Mouse (Mus musculus) kidney, postnatal 14 days (tissue): ENCODE measurements at regions not wholly inside any gene's neighbourhood (a gene's known extent, or its start where the extent isn't known, plus 50 kb on each side); places are given as distances from the start of the nearest gene placed in this dataset.
A peak's percentile ranks its signal among the peaks of the same experiment; 100 is the strongest.

Source experiments
- DNase-seq: peaks from one replicate; pipeline ENCODE4 v3.0.0; 2022; ENCODE audit warnings: mixed read lengths

DNA sequence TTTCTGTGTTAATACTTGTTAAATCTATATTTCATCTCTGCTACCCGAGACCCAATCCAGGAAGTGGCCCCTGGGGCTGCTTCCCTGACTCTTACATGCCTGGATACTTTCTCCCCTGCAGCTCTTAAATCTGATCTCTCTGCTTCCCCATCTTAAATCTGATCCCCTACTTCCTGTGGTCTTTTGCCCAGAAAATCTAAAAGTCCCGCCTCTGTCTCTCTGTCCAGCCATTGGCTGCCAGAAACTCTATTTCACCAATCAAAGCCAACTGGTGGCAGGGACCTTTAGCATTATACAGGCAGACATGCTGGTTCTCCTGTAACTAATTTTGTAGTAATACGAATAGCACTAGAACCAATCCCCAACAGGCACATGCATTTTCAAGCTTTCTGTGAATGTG lies 59.0 kb upstream of the Ccdc91 start:
- DNase-seq, result no peak

DNA sequence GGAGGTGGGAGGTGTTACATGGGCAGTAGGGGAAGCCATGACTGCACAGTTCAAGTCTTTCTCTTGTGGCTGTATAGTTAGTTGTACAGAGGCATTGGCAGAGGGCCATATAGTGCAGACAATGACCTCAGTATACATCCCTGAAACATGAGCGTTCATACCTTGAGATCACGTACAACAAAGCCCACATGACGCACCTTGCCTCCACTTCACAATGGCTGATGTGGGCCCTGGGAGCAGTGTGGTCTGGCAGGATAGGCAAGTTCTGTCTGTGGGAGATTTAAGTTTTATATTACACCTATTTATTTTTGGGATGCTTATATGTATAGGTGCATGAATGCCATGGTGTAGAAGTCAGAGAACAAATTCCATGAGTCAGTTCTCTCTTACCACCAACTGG lies 61.9 kb upstream of the Ccdc91 start:
- DNase-seq, result no peak

GRCm38 (mm10) chr6:147397984-147398383 lies 77.6 kb upstream of the Ccdc91 start:
- DNase-seq, result no peak

DNA sequence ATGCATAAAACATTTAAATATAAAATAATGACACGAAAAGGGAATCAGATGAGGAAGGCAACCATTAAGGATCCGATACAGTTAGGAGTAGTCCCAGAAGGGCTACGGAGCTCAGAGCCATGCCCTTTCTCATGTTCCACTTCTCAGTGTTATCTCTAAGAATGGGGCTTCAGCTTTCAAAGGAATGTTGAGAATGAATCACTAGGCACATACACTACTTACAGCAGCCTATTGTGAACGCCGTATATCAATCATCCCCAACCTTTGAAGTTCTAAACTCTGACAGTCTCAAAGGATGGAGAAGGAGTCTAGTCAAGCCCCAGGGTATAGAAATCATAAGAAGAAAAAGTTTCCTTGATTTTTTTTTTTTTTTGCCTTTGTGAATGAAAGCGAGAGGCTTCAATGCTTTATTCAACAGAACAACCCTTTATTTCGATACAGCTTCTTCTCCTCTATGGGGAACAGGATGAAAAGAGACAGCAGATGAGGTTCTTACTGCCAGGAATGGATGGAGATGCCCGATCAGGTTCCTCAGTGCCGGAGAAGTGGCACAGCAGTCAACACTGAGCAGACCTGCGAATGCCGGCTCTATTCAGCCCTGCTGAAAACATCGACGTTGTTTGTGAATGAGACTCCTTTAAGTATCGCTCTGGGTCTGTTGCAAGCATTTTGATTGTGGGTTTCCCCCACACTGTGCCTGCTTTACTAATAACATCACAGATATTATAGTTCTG lies 84.0 kb upstream of the Ccdc91 start:
- DNase-seq, result no peak

- DNase-seq, result no peak
These were observed 85.1 kb upstream of the Ccdc91 start for GRCm38 (mm10) chr6:147390499-147390898.

GRCm38 (mm10) chr6:147388727-147389126 lies 86.9 kb upstream of the Ccdc91 start:
- no peak for DNase-seq

DNA sequence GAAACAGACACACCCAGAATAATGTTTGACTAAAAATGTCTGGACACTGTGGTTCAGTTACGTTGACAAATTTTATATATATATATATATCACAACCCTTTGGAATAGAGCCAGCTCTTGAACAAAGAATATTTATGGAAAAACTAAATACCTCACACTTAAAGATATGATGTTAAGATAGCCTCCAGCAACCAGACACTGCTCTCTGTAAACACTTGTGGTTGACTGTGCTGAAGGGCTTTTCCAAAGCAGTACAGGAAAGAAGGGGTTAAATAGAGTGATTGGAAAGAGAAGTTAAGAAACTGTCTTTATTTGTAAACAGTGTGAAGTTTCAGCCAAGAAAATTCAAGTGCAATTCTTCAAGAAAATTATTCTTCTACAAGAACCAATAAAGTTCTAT lies 90.0 kb upstream of the Ccdc91 start:
- DNase-seq, result no peak

DNA sequence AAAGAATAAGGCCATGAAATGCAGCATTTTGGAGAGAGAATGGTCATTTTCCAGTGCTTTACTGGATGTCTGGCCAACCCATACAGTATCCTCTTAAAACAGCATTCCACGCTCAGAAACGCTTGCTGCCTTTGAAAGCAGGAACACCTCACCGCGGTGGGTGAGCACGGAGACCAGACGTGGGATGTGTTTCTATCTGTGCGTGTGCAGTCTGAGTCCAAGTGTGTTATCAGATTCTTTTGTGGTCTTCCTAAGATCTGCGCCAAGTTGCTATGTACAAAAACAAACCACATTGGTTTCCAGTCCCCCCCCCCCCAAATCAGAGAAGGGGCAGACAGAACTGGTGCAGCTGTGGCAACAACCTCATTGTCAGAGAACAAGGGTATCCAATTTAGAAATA lies 95.1 kb upstream of the Ccdc91 start:
- DNase-seq, result no peak

- no peak for DNase-seq
These were observed 97.9 kb upstream of the Ccdc91 start for GRCm38 (mm10) chr6:147377679-147378078.

DNA sequence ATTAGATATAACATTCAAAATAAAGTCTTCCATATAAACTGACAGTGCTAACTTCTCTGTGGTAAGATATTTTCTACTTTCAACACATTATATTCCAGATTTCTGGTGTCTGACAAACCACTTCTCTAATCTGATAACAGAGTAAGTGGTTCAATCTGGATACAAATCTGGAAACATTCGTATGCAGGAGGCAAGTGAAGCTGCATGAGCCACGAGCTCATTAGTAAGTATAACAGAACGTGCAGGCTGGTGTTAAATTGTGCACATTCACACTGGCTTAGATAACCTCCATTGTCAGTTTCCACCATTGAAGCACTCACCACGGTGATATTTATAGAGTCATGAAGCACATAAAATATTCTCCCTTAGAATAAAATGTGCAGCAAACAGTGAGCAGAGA lies 103.9 kb upstream of the Ccdc91 start:
- no peak for DNase-seq

DNA sequence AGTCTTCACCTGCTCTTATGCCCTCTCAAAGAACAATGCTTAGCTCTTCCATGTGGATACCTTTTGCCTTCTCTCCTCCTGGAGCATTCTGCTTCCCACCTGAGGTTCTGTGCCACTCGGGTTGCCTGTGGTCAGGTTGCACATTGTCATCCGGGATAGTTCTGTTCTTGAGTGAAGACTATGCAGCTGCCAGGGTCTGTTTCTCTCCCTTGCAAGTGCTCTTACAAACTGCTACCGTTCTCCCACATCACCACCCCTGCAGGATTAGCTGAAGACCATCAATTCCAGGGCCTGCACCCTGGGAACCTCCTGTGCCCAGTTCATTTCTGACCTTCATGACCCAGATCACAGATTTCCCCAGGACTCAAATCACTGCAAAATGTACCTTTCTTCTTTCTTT lies 104.3 kb upstream of the Ccdc91 start:
- no peak for DNase-seq

GRCm38 (mm10) chr6:147362842-147363241 lies 98.9 kb upstream of the Pthlh start:
- no peak for DNase-seq

- no peak for DNase-seq
These were observed 93.0 kb upstream of the Pthlh start for GRCm38 (mm10) chr6:147357031-147357430.

- DNase-seq, result no peak
These were observed 92.6 kb upstream of the Pthlh start for GRCm38 (mm10) chr6:147356570-147356969.

DNA sequence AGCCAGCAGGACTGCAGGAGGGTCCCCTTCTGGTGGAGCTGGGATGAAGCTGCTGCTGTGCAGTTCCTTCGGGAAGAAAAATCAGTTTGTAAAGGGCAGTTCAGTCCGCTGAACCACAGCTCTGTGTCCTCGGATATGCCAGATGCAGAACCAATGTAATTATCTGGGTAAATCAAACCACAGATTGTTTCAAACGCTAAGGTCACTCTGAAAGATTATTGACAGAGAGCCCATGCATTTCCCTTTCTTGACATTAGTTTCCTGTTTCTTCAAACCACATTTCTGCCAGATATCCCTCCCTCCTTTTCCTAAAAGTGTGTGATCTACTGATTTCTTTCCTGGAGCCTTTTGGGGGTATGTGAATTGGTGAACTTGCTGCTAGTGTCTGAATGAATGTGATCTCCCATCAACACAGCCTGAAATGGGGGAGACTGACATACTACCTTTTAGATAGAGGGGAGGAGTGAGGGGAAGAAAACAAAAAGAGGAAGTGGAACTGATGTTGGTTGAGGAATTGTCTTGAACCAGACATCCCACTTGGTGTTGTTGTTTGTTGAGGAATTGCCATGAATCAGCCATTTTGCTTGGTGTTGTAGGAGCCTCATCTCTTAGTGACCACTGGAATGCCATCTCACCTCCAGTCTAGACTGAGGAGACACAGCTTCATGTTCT lies 85.7 kb upstream of the Pthlh start:
- no peak for DNase-seq

DNA sequence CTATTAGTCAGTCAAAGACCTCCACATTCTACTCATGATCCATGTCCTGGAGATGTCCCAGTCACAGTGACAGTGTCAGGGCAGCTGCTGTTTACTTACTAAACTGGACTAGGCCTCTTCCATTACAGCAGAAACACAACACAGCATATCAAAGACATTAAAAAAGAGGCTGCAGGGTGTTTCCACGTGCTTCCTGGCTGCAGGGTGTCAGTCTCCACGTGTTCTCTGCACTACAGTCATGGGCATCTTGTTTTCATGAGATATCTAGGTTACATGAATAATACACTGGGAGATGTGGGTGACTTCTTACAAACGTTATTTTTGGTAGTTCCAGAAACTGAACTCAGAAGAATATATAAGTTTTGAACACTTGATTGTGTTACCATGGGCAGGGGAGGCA lies 84.6 kb upstream of the Pthlh start:
- no peak for DNase-seq

DNA sequence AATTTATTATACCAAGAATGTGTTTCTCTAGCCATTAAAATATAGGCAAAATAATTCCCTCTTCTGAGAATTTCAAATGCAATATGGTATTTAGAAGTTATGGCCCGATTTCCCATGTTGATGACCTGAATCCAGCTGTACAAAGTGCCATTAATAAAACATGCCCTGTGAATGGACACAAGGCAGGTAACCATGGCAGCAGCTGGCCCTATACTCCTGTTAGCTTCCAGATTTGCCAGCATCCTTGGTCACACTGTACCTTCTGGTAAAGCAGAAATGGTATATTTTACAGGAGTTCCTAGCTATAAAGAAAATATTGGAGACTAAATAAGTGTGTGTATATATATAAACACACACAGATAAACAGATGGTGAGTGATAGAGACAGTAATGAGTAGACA lies 77.1 kb upstream of the Pthlh start:
- DNase-seq, result no peak

DNA sequence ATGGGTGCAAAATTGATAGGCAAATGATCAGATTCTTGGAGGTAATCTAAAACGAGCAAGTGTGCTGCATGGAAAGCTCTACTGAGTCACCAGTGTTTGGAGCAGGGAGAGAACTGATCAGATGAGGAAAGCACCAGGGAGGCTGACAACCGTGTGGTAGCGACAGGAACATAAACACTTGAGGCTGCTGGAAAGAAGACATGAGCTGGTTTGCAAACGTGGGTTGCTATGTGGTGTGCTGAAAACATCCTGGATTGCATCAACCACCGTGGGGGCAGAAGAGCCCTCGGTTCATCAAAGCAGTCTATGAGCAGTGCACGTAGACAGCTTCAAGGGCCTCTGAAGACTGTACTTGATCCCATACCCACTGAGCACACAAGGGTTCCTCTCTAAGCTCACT lies 69.0 kb upstream of the Pthlh start:
- DNase-seq, result no peak

DNA sequence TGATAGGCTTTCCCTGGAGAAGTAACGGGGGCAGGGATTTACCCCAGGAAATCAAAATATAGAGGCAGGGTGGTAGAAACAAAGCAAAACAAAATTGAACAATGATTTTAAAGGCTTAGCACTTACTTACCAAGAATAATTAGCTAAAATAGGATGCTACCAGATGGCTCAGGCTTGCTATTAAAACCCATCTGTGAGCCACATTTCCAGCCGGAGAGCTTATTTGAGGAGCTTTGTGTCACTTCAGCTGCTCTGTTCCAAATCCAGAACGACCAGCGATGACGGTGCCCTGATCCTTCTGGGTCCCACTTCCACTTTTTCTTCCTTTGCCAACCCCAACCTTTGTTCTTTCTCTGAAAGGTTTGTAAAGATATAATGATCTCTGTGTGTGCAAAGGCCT lies 65.2 kb upstream of the Pthlh start:
- DNase-seq, result no peak

GRCm38 (mm10) chr6:147324336-147324735 lies 60.4 kb upstream of the Pthlh start:
- DNase-seq, result no peak

- DNase-seq, result peak; percentile 3
These were observed 54.1 kb upstream of the Pthlh start for GRCm38 (mm10) chr6:147318106-147318505.

GRCm38 (mm10) chr6:147316702-147317468 lies 52.9 kb upstream of the Pthlh start:
- DNase-seq, result no peak

DNA sequence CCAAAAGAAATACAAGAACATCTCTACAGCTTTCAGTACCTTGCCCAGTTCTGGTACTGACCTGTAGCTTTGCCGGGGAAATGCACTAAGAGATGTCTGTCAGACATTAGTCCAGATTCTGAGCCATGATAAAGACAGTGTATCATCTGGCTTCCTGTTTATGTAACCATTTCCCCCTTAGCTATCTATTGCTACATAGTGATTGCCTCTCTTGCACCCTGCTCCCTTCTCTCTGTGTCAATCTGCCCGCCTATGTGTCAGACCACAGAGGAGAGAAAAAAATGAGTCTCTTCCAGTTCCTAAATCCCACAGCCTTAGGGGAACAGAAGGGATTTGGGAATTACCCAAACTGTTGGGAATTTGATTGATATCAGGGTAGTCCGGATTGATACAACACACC lies 52.2 kb upstream of the Pthlh start:
- no peak for DNase-seq

GRCm38 (mm10) chr6:147315207-147315606 lies 51.2 kb upstream of the Pthlh start:
- DNase-seq, result no peak
